Mouse (Mus musculus): ENCODE results near the gene Slc45a2. TPM values are rescaled to one million over a fixed set of nuclear protein-coding genes. Genes with fewer than 3 reads are reported as not detected.

Slc45a2 gene
- polyA plus RNA-seq, 1 experiment from 2014 or later: not detected

GRCm38 (mm10) chr15:11037711-11038110 lies 37.2 kb downstream of the Slc45a2 start, which contains the start of gene Rxfp3:
TSS of gene Rxfp3 (minus strand) at chr15:11037991.
- Histone ChIP-seq H3K9me3 (ENCODE audit: low read length) (no peaks in the 10 kb centered on the region), H3K27me3 (replicated peaks; ENCODE audit: insufficient read depth, low read length) (peaks cover 40% of the 10 kb centered on the region), H3K36me3 (ENCODE audit: insufficient read depth, low read length) (no peaks in the 10 kb centered on the region), H3K9ac (replicated peaks; ENCODE audit: low read depth) (no peak within 1 kb of the TSS), H3K4me3 (ENCODE audit: low read depth, low read length) (peak within 1 kb of the TSS; percentile 38), H3K4me1 (ENCODE audit: insufficient read depth, low read depth, low read length) (no peaks in the 10 kb centered on the region), H3K27ac (ENCODE audit: low read length) (no peak within 1 kb of the TSS), H3K4me2 (replicated peaks; ENCODE audit: low read depth, low read length) (peak within 1 kb of the TSS; percentile 49)
- 4% methylated on average over 16 of the region's 16 CpGs for WGBS
- DNase-seq (ENCODE audit: low spot score): no peak
- no peak for TF ChIP-seq CTCF (IDR thresholded peaks at IDR 0.05)
- ATAC-seq: no peak

DNA sequence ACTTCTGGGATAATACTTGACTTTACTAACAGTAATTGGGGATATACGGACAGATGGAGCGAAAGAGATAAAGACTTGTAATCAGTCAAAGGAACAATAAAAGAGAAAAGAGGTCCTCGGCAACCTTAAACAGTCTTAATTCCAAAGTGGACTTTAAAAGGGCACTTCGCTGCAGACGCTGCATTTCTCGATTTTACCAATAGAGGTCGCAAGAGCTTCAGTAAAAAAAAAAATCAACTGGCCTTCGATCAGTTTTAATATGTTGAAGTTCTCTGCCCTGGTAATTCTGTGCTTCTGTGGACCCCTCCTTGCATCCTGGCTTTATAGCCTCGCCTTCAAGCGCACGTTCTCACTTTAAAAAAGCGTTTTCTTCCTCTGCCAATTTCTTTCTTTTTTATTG lies 38.0 kb downstream of the Slc45a2 start:
- no peak for ATAC-seq
- Histone ChIP-seq H3K4me1 (ENCODE audit: insufficient read depth, low read depth, low read length) (no peaks in the 10 kb centered on the region), H3K4me2 (replicated peaks; ENCODE audit: low read depth, low read length) (no peak overlapping the region), H3K36me3 (ENCODE audit: insufficient read depth, low read length) (no peaks in the 10 kb centered on the region), H3K9ac (replicated peaks; ENCODE audit: low read depth) (no peak overlapping the region), H3K27me3 (replicated peaks; ENCODE audit: insufficient read depth, low read length) (peaks cover 40% of the 10 kb centered on the region), H3K27ac (ENCODE audit: low read length) (no peak overlapping the region), H3K9me3 (ENCODE audit: low read length) (no peaks in the 10 kb centered on the region), H3K4me3 (ENCODE audit: low read depth, low read length) (no peak overlapping the region)
- peak; percentile 69 for DNase-seq (ENCODE audit: low spot score)
- TF ChIP-seq EP300 (IDR thresholded peaks at IDR 0.05) (0 out of 2 replicates have a peak, but pooled peaks have one; percentile 6), CTCF (IDR thresholded peaks at IDR 0.05) (peak; percentile 80)
- under 1% methylated on average over 12 of the region's 12 CpGs for WGBS

- 25% methylated on average over 5 of the region's 5 CpGs for WGBS
- no peak for TF ChIP-seq EP300 (IDR thresholded peaks at IDR 0.05)
- TF ChIP-seq CTCF (IDR thresholded peaks at IDR 0.05): no peak
- H3K27ac ChIP-seq (ENCODE audit: low read length): no peak overlapping the region
- H3K27me3 ChIP-seq (replicated peaks; ENCODE audit: insufficient read depth, low read length): peaks cover 33% of the 10 kb centered on the region
- ATAC-seq (no peak), DNase-seq (ENCODE audit: low spot score) (no peak)
- no peak overlapping the region for H3K9ac ChIP-seq (replicated peaks; ENCODE audit: low read depth)
- no peaks in the 10 kb centered on the region for H3K9me3 ChIP-seq (ENCODE audit: low read length)
- no peaks in the 10 kb centered on the region for H3K4me1 ChIP-seq (ENCODE audit: insufficient read depth, low read depth, low read length)
- H3K36me3 ChIP-seq (ENCODE audit: insufficient read depth, low read length): no peaks in the 10 kb centered on the region
- H3K4me2 ChIP-seq (replicated peaks; ENCODE audit: low read depth, low read length): no peak overlapping the region
- no peak overlapping the region for H3K4me3 ChIP-seq (ENCODE audit: low read depth, low read length)
Observed at GRCm38 (mm10) chr15:11040067-11040466, 39.5 kb downstream of the Slc45a2 start.

DNA sequence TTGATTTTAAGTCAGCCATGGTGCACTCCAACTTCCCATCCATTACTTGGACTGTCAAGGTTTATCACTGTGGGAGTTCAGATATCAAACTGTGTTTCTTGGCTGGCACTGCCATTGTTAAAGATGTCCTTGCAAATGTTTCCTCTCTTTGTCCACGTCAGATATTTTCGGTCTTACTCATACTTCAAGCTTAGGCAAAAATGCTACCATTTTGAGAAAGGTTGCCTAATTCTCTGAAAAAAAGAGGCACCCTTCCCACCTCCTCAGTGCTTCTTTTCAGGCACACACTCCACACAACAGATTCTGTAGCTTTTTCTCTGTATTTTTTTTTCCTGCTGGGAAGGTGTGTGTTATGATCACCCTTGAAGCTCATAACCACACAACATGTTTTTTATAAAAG lies 40.7 kb downstream of the Slc45a2 start:
- ATAC-seq: no peak
- no peak overlapping the region for H3K4me3 ChIP-seq (ENCODE audit: low read depth, low read length)
- WGBS: 55% methylated on average over 2 of the region's 2 CpGs
- no peaks in the 10 kb centered on the region for H3K4me1 ChIP-seq (ENCODE audit: insufficient read depth, low read depth, low read length)
- no peak overlapping the region for H3K27ac ChIP-seq (ENCODE audit: low read length)
- no peak overlapping the region for H3K4me2 ChIP-seq (replicated peaks; ENCODE audit: low read depth, low read length)
- H3K9ac ChIP-seq (replicated peaks; ENCODE audit: low read depth): no peak overlapping the region
- no peaks in the 10 kb centered on the region for H3K36me3 ChIP-seq (ENCODE audit: insufficient read depth, low read length)
- H3K9me3 ChIP-seq (ENCODE audit: low read length): no peaks in the 10 kb centered on the region
- TF ChIP-seq CTCF (IDR thresholded peaks at IDR 0.05) (no peak), EP300 (IDR thresholded peaks at IDR 0.05) (no peak)
- peaks cover 22% of the 10 kb centered on the region for H3K27me3 ChIP-seq (replicated peaks; ENCODE audit: insufficient read depth, low read length)
- DNase-seq (ENCODE audit: low spot score): no peak

DNA sequence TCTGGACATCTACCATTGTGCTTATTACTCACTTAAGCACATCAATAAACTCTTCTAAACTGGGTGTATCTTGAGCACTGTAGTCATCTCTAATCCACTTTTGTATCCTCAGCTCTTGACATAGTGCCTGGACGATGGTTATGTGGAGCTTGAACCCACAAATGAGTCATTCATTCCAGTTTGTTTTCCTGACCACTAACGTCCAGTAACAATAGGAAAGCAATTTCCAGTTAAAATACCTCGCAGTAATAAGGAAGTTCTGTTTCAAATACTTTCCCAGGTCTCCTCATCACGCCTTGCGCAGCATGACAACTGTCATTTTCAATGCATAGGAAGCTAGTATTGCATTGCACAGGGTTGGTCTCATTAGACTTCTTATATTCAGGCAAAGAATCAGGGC lies 42.3 kb downstream of the Slc45a2 start:
- H3K9me3 ChIP-seq (ENCODE audit: low read length): no peaks in the 10 kb centered on the region

GRCm38 (mm10) chr15:11053678-11054439 lies 53.3 kb downstream of the Slc45a2 start:
- no peak for ATAC-seq
- Histone ChIP-seq H3K36me3 (ENCODE audit: insufficient read depth, low read length) (no peaks in the 10 kb centered on the region), H3K4me2 (replicated peaks; ENCODE audit: low read depth, low read length) (no peak overlapping the region), H3K4me3 (ENCODE audit: low read depth, low read length) (no peak overlapping the region), H3K27me3 (replicated peaks; ENCODE audit: insufficient read depth, low read length) (no peaks in the 10 kb centered on the region), H3K27ac (ENCODE audit: low read length) (no peak overlapping the region), H3K9me3 (ENCODE audit: low read length) (no peaks in the 10 kb centered on the region), H3K9ac (replicated peaks; ENCODE audit: low read depth) (no peak overlapping the region), H3K4me1 (ENCODE audit: insufficient read depth, low read depth, low read length) (no peaks in the 10 kb centered on the region)
- no peak for DNase-seq (ENCODE audit: low spot score)
- TF ChIP-seq CTCF (IDR thresholded peaks at IDR 0.05) (no peak), EP300 (IDR thresholded peaks at IDR 0.05) (no peak)
- 41% methylated on average over 10 of the region's 10 CpGs for WGBS

More for the DNA sequence above, 42.3 kb downstream of the Slc45a2 start:
- DNase-seq (ENCODE audit: low spot score) (no peak), ATAC-seq (no peak)
- H3K4me3 ChIP-seq (ENCODE audit: low read depth, low read length): no peak overlapping the region
- H3K27me3 ChIP-seq (replicated peaks; ENCODE audit: insufficient read depth, low read length): peaks cover 6% of the 10 kb centered on the region
- H3K9ac ChIP-seq (replicated peaks; ENCODE audit: low read depth): no peak overlapping the region
- H3K27ac ChIP-seq (ENCODE audit: low read length): no peak overlapping the region
- 78% methylated on average over 5 of the region's 5 CpGs for WGBS
- no peak overlapping the region for H3K4me2 ChIP-seq (replicated peaks; ENCODE audit: low read depth, low read length)
- no peaks in the 10 kb centered on the region for H3K4me1 ChIP-seq (ENCODE audit: insufficient read depth, low read depth, low read length)
- TF ChIP-seq CTCF (IDR thresholded peaks at IDR 0.05): no peak
- TF ChIP-seq EP300 (IDR thresholded peaks at IDR 0.05): no peak
- H3K36me3 ChIP-seq (ENCODE audit: insufficient read depth, low read length): no peaks in the 10 kb centered on the region

All from lung, postnatal 0 days (tissue).